Mouse (Mus musculus) A20 (cell line): ENCODE measurements around the gene Mras.

Source experiments
- DNase-seq: peaks from one replicate; pipeline ENCODE4 v3.0.0-alpha.2; 2011; ENCODE audit warnings: low read depth, low spot score

Gene Mras

DNA sequence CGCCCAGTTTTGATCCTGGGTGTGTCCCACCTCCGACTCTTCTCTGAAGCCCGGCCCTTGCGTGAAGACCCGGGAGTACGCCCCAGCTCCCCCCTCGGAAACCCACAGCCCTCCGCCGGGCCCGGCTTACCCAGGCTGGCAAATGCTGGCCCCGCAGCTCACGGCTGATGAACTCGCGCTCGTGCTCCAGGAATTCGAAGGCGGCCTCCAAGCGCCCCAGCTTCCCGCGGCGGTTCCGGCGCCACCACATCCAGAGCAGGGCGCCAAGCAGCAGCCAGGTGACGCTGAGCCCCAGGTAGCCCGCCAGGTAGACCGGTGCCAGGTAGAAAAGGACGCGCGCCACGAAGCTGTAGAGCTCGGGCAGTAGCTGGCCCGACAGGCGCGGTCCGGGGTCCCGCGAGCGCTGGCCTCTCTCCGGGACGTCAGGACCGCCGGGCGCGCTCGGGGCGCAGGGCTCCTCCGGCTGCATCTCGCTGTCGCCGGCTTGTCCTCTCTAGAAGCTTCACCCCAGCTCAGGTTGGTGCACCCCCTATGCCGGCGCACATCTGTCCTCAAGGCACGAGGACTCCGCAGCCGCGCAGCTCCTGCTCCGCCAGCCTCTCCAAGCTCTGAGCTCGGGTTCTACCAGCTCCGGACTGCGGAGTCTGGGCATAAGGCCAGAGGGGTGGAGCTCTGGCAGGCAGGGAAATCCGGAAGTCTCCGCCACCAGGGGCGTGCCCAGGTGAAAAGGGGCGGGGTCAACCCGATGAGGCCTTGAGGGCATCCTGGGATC lies 79.1 kb downstream of the Mras start, which contains the start of gene Esyt3:
Gene Esyt3 (minus strand): TSS at position 637 of the 772 bp plus-strand sequence.
- DNase-seq: no peak

DNA sequence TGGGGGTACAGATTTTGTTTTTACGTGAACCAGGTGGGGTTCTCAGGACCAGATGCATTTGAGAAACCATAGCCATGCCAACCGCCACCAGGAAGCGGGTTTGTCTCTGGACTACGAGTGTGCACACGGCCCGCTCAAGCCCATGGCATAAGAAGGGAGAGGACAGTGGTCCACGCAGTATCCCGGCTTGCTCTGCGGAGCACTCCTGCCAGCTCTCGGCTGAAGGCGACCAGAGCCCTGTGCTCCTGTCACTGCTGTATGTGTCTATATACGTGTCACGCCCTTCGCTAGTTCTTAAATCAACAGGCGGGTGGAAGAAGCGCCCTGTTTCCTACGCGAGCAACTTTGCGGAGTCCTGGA lies 79.6 kb downstream of the Mras start:
- no peak for DNase-seq

DNA sequence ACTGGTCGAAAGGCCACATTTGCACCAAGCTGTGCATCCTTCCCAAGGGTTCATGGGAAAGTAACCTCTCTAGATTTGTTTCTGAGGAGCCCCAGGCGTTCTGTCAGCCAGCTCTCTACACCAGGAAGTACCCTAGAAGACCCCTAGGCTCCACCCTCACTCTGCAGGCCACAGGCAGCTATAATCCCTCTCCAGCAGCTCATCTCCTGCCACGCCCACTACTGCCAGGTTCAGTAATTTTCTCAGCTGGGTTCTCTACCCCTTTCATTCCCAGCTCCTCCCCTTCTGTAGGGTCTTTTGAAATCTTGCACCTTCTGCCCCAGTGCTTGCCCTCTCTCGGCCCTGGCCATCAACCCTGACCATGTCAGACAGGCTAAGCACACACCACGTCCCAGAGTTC lies 81.2 kb downstream of the Mras start:
- no peak for DNase-seq

DNA sequence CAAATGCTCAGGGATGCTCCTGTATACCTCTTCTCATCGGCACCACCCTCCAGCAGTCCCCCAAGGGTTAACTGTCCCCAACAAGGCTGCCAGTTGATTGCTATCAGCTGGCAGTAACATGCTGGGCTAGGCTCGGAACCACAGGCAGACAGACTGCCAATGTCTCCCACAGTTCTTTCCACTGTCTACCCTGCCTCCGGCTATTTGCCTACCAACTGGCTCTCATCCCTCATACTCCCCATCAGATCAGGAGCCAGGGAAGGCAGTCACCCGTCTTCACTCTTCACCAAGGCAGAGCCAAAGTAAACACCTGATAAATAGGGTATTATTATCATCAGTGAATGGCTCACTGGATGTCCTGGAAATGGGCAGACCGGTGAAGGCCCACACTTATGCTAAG lies 82.4 kb downstream of the Mras start:
- no peak for DNase-seq

DNA sequence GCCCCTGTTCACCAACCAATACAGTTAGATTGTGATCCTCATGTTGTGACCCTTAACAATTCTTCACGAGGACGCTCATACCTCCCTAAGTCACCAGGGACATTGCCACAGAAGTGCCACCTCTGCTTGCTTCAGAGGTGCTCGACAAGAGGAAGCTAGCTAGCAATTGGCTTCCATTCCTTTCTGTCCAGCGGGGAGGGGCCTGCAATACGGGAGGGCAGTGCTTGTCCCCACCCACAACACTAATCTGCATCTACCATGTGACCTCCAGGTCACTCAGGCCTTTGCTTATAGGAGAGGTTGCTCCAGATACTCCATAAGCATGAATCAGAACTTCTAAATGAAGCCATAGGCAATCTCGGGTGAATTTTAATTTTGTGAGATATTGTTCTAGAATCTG lies 83.8 kb downstream of the Mras start:
- DNase-seq: no peak

DNA sequence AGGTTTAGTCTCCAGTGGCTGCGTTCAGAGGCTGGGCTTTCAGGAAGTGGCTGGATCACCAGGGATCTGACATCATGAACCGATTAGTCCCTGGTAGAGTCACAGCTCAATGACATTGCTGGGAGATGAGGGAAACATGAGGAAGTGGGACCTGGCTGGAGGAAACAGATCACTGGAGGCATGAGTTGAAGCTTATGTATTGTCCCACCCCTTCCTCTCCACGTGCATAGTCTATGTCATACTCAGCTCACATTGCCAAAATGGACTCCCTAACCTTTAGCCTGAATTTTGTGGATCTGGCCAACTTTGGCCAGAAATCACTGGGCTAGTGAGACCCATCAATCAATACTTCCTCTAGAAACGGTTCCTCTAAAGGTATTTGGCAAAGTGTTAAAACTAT lies 84.2 kb downstream of the Mras start:
- DNase-seq: no peak

GRCm38 (mm10) chr9:99345351-99345792 lies 91.8 kb downstream of the Mras start:
- DNase-seq: no peak

DNA sequence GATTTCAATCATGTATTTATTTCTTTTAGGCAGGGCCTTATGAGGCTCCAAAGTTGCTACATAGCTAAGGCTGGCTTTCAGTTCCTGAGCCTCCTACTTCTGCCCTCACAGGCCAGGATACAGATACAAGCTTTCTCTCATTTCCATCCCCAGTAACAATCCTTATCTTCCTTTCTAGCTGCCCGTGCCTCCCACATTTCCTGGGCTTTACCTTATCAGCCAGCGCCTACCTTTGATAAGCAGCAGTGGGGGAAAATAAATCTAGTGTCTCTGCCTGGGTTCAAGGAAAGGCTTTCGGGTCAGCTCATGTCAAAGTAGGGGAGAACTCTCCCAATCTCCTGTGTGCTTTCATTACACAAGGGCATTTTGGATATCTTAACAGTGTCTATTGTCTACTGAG lies 95.6 kb downstream of the Mras start:
- no peak for DNase-seq

DNA sequence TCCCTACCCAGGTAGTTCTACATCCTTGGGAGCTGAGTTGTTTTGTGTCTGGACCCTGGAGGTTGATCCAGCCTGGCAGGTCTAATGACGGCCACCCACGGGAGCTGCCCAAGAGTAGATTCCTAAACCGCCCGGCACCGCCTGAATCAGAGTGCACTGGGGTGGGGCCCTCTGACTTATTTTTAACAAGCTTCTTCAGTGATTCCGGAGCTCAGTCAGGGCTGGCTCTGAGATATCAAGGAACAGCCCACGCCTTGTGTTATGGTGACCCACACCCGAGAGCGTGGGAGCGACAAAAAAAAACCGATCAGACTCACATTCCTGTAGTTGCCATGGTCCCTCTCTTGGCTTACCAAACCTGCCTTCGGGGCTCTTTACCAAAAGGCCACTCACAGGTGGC lies 97.1 kb downstream of the Mras start:
- no peak for DNase-seq

- DNase-seq: no peak
Observed at GRCm38 (mm10) chr9:99339182-99339581, 98.0 kb downstream of the Mras start.

DNA sequence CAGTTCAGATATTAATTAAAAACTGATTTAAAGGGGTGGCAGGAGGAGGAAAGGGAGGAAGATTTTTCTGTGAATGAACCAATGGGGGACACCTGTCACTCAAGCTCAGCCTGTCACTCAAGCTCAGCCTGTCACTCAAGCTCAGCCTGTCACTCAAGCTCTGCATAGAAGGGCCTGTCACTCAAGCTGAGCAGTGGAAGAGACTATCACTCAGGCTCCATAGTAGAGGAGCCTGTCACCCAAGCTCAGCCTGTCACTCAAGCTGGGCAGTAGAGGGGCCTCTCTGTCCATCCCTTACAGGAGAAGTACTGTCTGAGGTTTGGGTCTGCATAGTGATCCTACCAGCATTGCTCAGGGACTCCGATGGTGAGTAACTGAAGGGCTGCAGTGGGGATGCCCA lies 98.9 kb downstream of the Mras start:
- no peak for DNase-seq

GRCm38 (mm10) chr9:99336538-99336937 lies 100.6 kb downstream of the Mras start:
- DNase-seq: no peak
